Mouse (Mus musculus) 3T3-L1 (cell line): ENCODE data around the gene Dvl2.

Source experiments
- DNase-seq: peaks from one replicate; pipeline ENCODE4 v3.0.0-alpha.2; 2015; ENCODE audit warnings: low read depth, low spot score

Dvl2 gene

DNA sequence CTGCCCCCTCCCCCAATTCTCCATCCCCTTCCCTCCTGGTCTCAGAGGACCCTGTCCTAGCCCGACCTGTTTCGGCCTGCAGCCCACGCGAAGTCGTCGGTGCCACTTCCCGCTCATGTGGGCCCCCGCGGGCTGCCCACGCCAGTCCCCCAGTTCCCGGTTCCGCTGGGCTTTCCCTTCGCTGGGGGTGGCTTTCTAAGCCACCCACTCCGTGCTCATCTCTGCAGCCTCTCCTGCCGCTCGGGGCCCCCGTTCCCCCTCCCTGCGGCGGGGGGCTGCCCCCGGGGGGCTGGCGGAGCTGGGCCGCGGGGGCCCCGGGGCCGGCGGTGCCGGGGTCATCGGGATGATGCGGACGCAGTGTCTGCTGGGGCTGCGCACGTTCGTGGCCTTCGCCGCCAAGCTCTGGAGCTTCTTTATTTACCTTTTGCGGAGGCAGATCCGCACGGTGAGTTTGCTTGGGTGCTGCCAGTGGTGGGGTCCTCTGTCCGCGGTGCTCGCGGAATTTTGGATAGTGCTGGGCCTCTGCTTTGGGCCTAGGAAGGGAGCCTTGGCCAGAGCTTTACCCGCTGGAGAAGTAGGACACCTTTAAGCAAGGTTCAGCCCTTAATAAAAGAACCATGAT, 19.1 kb upstream of the Dvl2 start, which contains the start of gene Ctdnep1:
Gene Ctdnep1 (plus strand): TSS at position 16 of the 622 bp plus-strand sequence.
- DNase-seq: peak; percentile 41

DNA sequence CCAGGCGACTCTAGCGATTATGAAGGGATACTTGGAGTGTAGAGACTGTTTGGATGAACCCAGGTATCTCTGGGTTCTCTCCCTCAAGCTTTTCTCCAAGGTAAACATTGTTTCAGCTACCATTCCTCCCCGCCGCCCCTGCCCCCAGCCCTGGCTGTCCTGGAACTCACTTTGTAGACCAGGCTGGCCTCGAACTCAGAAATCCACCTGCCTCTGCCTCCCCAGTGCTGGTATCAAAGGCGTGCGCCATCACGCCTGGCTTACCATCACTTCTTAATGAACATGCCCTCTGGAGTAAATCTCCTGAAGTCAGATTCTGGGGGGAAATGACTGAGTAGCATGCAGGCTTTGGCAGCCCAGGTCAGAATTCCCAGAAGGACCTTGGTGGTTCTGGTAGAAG, 18.2 kb upstream of the Dvl2 start, which contains the start of gene Elp5:
Gene Elp5 (minus strand): TSS at position 293 of the 400 bp plus-strand sequence.
- DNase-seq: no peak

DNA sequence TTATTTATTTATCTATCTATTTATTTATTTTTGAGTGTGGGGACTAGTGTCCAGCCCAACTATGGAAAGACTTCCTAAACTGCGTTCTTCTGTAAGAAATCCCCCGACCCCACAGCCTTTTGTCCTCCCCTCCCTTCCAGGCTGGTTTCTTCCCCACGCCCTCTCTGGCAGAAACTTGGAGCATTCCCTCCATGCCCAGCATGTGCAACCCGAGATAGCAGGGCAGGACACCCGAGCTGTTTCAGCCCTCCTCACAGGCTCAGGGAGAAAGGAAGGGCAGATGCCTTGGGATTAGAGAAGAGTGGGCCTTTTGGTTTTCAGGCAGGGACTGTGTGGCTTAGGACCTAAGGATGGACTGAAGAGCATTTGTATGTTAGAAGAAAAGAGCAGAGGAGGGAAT, 17.5 kb upstream of the Dvl2 start:
- peak; percentile 50 for DNase-seq

DNA sequence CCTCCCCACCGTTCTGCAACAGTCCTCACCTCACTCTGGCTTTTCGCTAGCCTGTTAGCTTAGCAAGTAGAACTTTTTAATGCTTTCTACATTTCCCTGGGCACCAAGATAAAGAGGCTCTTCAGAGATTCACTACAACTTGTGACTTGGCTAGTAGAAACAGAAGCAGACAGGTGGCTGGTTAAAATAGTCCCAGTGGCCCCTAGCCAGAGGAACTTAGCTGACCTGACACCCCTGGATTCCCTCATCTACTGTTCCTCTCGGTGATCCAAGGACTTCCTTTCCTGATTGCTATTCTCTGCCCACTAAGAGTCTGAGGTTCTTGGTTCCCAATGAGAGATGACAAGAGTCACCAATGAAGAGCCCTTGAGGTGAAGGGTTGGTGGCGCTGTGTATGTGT, 17.0 kb upstream of the Dvl2 start:
- DNase-seq: no peak

DNA sequence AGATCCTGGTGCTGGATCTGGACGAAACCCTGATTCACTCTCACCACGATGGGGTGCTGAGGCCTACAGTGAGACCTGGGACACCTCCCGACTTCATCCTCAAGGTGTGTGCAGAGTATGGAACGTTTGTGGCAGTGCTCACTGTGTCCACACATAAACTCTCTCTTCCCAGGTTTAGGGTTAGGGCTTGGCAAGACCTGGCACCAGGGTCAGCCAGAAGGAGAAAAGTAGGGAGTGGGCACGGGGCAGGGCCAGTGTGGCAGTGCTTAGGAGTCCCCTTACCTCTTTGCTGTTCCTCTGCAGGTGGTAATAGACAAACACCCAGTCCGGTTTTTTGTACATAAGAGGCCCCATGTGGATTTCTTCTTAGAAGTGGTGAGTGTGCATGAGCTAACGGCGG, 16.0 kb upstream of the Dvl2 start:
- no peak for DNase-seq

DNA sequence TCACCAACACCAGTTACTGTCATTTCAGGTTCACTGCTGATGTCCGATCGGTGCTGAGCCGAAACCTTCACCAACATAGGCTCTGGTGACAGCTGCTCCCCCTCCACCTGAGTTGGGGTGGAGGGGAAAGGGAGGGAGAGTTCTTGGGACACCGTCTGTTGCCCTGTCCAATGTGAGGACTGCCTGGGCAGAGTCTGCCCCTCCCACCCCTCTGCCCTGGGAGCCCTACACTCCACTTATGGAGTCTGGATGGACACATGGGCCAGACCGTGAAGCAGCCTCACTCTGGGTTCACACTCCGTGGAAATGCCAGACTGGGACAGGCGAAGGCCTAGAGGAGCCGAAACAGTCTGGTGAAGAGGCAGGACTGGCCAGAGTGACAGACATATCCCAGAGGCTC, 10.4 kb upstream of the Dvl2 start:
- DNase-seq: no peak

DNA sequence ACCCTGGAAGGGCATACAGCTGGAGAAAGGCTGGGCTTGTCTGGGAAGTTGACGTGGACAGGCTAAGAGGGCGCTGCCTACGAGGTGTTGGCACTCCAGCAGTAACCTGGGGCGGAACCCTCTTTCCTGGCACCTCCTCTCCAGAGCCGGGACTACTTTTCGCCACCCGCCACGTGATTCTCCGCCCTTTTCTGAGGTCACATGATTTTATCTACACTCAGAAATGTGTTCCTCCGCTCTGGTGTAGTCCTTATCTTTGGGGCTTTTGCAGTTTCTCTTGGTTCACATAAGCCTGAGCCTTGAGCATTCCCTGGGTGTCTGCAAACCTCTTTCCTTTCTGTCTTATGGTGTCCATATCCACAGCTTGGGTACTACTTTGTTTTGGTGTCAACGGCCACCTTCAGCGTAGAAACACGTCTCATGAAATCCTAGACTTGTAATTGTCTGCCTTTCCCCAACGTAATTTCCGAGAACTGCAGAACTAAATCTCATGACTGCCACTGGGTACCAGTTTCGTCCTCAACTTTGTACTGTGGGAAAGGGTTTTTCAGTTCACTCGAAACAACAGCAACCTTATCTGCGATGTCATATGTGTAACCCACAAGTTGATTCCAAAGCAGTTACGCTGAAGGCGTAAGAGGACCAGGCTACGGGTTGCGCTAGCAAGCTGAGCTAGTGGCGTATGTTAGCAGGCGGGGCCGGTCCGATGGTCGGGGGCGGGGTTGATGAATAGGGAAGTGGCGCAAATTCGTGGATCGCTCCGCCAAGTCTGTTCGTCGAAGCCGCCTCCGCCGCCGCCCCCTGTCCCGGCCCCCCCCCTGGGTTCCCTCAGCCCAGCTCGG, 9.3 kb upstream of the Dvl2 start, which contains the start of gene Gabarap:
Gene Gabarap (plus strand): TSS at position 294 of the 842 bp plus-strand sequence.
- DNase-seq: peak; percentile 98

DNA sequence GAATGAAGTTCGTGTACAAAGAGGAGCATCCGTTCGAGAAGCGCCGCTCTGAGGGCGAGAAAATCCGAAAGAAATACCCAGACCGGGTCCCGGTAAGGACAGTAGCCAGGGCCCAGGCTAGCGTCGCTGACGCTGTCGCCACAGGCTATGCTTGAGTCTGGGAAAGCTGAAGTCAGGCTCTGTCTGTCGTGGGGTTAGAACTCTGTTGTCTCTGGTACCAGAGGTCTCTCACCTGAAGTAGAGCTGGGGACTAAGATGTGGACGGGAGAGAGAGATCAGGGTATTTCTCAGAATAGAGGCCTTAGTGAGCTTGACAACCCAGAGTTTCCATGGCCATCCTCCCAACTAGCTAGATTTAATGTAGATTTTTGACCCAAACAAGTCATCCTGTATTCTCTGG, 8.7 kb upstream of the Dvl2 start:
- no peak for DNase-seq

DNA sequence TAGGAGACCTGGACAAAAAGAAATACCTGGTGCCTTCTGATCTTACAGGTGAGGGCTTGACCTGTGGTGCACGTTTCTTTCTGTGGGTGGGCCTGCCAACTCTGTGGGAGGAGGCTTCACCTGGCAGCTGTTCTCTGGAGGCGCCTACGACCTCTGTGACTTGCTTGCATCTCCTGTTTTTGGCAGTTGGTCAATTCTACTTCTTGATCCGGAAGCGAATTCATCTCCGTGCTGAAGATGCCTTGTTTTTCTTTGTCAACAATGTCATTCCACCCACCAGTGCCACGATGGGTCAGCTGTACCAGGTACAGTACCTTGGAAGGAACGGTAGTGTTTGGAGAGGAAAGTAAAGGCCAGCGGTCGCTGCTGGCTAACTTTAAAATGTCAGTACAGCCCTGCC, 8.0 kb upstream of the Dvl2 start:
- DNase-seq: no peak

DNA sequence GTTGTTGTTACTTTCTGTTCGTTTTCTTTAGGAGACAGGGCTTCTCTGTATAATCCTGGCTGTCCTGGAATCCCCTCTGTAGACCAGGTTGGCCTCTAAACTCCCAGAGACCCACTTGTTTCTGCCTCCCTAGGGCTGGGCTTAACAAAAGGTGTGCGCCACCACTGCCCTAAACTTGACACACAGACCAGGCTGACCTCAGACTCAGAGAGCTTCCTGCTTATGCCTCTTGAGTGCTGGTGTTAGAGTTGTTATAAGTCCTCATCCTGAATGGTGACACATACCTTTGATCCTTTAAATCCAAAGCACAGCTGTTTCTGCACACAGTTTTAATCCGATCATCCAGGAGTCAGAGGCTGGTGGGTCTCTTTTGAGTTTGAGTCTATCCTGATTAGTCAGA, 7.5 kb upstream of the Dvl2 start:
- no peak for DNase-seq

DNA sequence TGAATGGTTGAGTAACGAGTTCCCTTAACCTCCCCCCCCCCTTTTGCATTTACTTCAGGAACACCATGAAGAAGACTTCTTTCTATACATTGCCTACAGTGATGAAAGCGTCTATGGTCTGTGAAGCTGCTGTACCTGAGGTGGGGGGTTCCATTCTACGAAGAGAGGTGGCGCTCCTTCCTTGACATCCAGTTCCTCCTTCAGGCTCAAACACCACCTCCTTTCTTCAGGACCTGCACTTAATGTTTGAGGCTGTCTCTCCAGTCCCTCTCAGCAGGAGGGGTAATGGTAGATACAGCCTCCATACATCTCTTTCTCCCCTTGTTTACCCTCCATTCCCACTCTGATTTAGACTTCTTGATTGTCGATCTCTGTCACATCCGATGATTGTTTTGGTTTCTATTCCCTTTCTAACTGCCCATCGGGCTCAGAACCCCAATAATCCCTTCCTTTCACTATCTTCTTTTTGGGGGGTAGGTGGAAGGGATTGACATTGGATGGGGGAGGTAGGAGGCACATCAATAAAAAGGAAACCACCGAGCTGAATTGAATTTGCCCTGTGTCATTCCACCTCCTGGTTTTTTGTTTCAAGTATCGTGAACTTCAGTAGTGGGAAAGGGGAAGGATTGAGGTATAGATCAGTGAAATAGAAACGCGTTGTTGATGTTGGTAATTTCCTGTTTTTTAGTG, 5.8 kb upstream of the Dvl2 start:
- no peak for DNase-seq

DNA sequence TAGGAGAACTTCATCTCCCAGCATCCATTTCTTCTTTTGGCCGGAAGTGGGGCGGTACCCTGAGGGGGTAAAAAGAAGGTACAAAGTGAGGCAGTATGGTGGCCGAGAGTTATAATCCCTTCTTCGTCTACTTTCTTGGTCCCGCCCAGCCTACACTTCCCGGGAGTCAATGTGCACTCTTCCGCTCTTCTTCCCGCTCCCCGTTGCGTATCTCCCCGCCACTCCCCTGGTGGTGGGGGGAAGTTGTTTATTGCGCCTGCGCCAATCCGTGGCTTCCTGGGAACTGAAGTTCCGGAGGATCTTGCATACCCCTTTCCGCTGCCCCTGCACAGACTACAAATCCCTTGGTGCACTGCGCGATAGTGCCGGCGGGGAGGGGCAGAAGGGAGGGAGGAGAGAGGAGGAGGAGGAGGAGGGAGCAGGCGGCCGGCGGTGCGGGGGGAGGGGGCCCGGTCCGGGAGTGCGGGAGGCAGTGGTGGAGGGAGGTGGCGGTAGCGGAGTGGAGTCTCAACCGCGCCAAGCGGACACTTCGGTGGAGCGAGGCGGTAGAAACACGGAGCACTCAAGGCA, 4.9 kb upstream of the Dvl2 start, which contains the start of gene Phf23:
Gene Phf23 (plus strand): TSS at position 387 of the 570 bp plus-strand sequence.
- DNase-seq: peak; percentile 99

DNA sequence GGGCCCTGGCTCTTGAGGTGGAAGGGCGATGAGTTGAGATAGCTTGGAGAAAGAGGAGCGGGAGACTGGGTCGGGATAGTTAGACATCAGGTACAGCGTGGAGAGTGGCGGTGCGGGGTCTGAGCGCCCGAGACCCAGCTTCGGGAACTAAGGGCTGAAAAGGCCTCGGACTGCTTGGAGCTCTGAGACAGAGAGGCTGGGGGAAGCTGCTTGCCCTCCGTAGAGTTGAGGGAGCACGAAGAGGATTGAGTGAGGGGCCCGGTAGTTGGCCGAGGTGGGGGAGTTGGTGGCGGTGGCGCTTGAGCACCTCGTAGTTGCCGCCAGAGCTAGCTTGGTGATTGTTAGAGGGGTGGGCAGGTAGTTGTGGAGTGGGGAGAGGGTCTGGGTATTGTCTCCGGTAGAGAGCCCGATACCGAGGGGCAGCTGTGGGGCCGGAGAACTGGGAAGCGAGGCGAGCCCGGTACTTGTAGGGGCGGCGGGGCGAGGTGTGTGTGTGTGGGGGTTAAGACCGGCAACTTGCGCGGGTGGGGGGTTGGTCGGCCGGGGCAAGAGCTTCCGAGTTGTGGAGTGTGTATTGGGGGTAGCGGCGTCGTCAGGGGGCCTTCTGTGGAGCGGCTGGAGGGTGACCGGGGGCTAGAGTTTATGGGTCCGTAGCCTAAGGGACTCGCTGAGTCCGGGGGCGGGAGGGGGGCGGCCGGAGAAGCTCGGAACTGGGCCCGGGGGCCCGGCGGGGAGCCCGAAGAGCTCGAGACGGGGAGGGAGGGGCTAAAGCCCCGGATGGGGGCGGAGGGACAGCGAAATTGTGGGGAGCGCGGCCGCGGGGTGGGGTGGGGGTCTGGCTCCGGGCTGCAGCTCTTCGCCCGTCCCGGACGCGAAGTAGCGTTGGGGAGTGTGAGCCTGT, 4.0 kb upstream of the Dvl2 start:
- DNase-seq: no peak

DNA sequence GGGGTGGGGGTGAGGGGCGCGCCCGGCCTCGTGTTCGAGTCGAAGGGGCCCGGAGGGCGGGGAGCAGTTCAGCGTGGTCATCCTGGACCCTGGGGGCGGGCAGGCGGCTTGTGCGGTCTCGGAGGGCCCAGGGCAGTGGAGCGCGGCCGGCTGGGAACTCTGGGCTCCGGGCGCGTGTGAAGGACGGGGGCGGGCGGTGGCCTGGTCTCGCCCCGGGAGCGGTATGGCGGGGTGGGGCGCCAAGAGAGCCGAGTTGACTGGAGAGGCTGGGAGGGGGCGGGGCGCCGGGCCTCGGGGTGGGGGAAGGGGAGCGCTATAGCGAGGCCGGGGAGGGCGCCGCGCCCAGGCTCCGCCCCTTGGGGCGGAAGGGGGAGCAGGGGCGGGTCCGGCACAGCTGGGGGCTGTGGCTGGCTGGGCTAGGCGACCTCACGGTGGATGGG, 3.3 kb upstream of the Dvl2 start:
- peak; percentile 81 for DNase-seq

DNA sequence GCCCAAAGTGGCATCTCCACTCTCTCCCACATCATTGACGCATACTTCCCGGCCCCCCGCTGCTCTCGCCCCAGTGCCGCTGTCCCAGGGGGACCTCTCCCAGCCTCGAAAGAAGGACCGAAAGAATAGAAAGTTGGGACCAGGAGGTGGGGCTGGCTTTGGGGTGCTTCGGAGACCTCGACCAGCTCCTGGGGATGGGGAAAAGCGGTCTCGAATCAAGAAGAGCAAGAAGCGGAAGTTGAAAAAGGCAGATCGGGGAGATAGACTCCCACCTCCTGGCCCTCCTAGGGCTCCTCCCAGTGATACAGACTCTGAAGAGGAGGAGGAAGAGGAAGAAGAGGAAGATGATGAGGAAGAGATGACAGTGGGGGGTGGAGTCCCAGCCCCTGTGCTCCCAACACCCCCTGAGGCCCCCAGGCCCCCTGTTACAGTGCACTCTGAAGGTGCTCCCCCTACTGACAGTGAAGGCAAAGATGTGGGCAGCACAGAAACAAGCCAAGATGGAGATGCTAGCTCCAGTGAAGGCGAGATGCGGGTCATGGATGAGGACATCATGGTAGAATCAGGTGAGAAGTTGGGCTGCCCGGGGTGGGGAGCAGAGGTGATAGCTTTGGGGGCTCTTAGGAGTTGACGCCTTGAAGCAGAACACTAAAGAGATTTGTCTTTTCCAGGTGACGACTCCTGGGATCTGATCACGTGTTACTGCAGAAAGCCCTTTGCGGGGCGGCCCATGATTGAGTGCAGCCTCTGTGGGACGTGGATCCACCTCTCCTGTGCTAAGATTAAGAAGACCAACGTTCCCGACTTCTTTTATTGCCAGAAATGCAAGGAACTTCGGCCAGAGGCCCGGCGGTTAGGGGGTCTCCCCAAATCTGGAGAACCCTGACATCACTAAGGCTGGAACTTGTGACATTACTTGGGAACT, 1.6 kb upstream of the Dvl2 start:
- DNase-seq: no peak

DNA sequence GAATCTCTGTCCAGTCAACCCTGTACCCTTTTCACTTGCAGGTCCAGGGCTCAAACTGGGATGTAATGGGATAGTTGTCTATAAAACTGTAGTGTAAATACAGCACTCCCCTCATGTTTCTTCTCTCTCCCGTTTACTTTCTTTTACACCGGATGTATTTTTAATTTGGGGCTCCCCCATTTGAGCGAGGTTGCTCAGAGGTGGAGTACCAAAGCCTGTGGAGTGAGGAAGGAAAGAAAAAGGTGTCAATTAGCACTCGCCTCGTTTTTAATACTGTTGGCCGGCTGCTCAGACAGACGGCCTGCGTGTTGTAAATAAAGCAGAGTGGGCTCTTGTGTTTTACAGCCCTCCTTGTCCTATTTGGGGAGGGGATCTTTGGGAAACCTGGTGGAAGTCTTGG, 729 bp upstream of the Dvl2 start:
- no peak for DNase-seq

DNA sequence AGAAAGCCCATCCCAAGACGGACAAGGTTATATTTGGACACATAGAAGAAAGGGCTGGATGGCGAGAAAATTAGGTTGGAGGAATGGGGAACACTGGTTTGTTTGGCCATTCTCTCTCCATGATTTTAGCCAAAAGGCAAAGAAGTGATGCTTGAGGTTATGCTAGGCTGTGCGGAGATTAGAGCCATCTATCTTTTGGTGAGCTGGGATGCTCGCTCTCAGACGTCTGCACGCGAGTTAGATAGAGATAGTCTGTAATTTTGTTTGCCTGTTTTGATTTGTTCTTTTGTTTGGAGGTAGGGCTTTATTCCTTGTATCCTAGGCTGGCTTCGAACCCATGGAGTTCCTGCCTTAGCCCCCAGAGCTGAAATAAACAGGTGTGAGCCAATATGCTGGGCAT, 764 bp downstream of the Dvl2 start:
- DNase-seq: no peak

DNA sequence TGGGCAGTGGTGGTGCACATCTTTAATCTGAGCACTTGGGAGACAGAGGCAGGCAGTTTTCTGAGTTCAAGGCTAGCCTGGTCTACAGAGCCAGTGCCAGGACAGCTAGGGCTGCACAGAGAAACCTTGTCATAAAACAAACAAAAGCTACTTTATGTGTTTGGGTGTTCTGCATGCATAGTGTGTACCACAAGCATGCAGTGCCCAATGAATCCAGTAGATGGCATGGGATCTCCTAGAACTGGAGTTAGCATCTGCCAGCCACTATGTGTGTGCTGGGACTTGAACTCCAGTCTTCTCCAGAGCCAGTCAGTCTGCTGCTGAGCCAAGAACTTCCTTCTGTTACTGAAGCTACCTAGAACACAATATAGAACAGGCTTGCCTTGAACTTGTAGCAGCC, 1.5 kb downstream of the Dvl2 start:
- peak; percentile 85 for DNase-seq

DNA sequence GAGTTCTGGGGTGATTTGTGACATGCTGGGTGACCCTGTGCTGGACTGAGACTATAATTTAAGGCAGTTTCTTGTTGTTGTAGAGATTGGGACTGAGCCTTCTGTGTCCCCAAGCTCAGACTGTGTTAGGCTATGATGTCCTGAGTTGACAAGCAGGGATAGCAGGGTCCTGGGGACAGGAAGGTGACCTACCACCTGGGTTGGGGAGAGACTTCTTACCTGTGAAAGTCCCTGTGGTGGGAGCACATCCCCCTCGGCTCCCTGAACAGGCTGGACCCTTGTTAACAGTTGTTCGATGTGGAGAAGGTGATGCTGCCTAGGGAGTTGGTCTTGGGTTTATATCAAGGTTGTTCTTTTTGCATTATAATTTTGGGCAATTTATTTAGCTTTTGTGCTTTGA, 2.1 kb downstream of the Dvl2 start:
- no peak for DNase-seq

DNA sequence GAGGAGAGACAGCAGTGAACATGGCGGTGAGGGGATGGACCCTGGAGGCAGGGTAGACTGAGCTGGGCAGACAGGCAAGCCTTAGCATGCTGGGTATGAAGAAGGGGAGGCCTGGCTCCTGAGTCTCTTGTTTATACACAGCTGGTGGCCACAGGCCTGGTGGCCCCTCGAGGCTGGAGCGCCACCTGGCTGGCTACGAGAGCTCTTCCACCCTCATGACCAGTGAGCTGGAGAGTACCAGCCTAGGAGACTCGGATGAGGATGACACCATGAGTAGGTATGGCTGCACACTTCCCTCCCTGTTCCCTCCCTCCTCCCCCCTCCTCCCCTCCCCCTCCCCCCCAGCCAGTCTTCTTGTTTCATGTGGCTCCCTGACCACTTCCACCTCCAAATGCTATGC, 5.1 kb downstream of the Dvl2 start:
- no peak for DNase-seq
